Mouse (Mus musculus) intestine, embryonic 15.5 days (tissue): ENCODE results near the gene Hspa1b. TPM values are rescaled to one million over a fixed set of nuclear protein-coding genes. Genes with fewer than 3 reads are reported as not detected.
"Not testable (repeated sequence)": the region's sequence is repeated elsewhere in the genome, so short reads cannot be mapped to it uniquely, and the experiment has no call there.

Experiments
- ATAC-seq: fragments of 200-750 bp; cut with Nextera tagmentation; 2 replicates; pipeline ENCODE4 v1.8.0; 2017; ENCODE audit warnings: moderate TSS enrichment, moderate library complexity
- H3K27ac ChIP-seq: fragments of 300-500 bp; sonication (generic); 2 replicates; pipeline ENCODE4 v1.5.1; 2015; ENCODE audit warnings: mild to moderate bottlenecking, inconsistent platforms
- H3K27me3 ChIP-seq: fragments of 300-500 bp; sonication (generic); replicated peaks from 2 replicates; pipeline ENCODE4 v1.6.1; 2015; ENCODE audit warnings: inconsistent platforms
- H3K36me3 ChIP-seq: fragments of 300-500 bp; sonication (generic); 2 replicates; pipeline ENCODE4 v1.6.1; 2015; ENCODE audit warnings: inconsistent platforms
- H3K4me1 ChIP-seq: fragments of 300-500 bp; sonication (generic); replicated peaks from 2 replicates; pipeline ENCODE4 v1.6.1; 2015; ENCODE audit warnings: inconsistent platforms
- H3K4me2 ChIP-seq: fragments of 300-500 bp; sonication (generic); replicated peaks from 2 replicates; pipeline ENCODE4 v1.6.1; 2015; ENCODE audit warnings: mild to moderate bottlenecking, inconsistent platforms
- H3K4me3 ChIP-seq: fragments of 300-500 bp; sonication (generic); replicated peaks from 2 replicates; pipeline ENCODE4 v1.5.1; 2015; ENCODE audit warnings: inconsistent platforms
- H3K9ac ChIP-seq: fragments of 300-500 bp; sonication (generic); 2 replicates; pipeline ENCODE4 v1.6.1; 2015; ENCODE audit warnings: inconsistent platforms
- H3K9me3 ChIP-seq: fragments of 300-500 bp; sonication (generic); 2 replicates; pipeline ENCODE4 v1.6.1; 2016; ENCODE audit warnings: inconsistent platforms
- WGBS: fragments of 180-500 bp; shearing (Covaris S2); methylation state at CpG from one replicate; pipeline ENCODE4 v1.1.7; 2015; 5-methylcytosine and 5-hydroxymethylcytosine counted together
- polyA plus RNA-seq: library from polyadenylated mRNA; unstranded; fragments of >200 nt; fragmentation: Nextera tagmentation; extraction: Ambion mirVana; gene quantifications from 2 replicates; pipeline ENCODE4 v1.2.1, GENCODE M21; 2015

The Hspa1b gene
- polyA plus RNA-seq, 1 experiment from 2014 or later, result 0.43 TPM

DNA sequence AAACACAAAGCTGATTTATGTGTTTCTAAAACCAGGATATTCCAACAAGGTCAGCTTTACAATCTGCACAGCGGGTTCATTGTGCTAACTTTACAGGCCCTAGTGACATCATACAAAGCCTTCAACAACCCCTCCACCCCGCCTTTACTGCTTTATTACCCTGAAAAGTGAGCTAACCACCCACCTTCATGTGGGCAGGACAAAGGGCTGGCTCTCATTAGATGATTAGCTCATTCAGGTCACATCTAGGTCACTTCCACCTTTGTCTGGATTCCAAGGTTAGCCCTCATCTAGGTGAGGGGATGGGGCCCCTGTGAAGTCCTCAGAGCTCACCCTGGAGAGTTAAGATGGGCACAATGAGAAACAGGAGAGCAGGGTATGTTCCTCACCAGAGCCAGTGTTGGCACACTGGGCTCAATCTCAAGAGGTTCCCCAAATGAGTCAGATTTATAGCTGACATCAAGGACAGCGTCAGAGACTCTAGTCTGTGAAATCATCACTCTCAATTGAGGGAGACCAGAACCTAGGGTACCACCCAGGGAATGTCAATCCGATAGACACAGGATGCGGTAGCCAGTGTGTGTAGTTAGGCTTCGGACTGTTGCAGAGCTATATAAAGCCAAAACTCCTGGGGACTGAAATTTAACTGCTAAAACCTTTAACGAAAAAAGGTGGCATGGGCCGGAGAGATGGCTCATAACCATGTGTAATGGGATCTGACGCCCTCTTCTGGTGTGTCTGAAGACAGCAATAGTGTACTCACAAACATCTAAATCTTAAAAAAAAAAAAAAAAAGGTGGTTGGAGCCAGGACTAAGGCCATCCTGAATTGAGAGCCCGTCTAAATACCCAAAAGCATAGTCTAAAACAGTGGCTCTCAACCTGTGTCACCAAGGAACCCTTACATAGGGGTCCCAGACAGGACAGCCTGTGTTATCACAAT lies 8.3 kb downstream of the Hspa1b start:
- H3K9ac ChIP-seq, result peak overlapping the region; percentile 89
- peak overlapping the region; percentile 77 for H3K4me3 ChIP-seq
- H3K4me2 ChIP-seq, result peak overlapping the region; percentile 55
- ATAC-seq, result peak; percentile 68
- no peaks in the 10 kb centered on the region for H3K27me3 ChIP-seq
- H3K4me1 ChIP-seq, result peaks cover 7% of the 10 kb centered on the region; the same call in 1 of the 2 replicates
- H3K36me3 ChIP-seq, result peaks cover 8% of the 10 kb centered on the region
- H3K9me3 ChIP-seq, result no peaks in the 10 kb centered on the region
- 19% methylated on average over 10 of the region's 10 CpGs for WGBS
- peak overlapping the region; percentile 82 for H3K27ac ChIP-seq

DNA sequence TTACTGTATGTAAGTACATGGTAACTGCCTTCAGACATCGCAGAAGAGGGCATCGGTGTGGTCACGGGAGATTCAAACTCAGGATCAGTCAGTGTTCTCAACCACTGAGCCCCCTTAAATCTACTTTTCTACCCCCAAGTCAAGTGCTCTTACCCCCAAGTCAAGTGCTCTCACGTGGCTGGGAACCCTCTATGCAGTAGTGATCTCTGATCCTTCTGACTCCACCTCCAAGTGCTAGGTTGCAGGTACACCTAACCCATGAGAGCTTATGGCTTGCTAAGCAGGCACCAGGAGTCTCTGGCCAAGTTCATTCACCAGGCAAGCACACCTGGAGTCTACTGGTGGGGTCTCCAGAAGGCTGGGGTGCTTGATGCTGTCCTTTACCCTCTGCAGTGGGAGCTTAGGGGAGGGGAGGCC lies 9.5 kb downstream of the Hspa1b start:
- Histone ChIP-seq H3K36me3 (peaks cover 8% of the 10 kb centered on the region), H3K4me1 (peaks cover 7% of the 10 kb centered on the region; the same call in 1 of the 2 replicates), H3K9me3 (no peaks in the 10 kb centered on the region), H3K4me3 (0 out of 2 replicates have a peak overlapping the region, but pooled peaks have one; percentile 9), H3K27ac (peak overlapping the region; percentile 82), H3K4me2 (peak overlapping the region; percentile 55), H3K9ac (peak overlapping the region; percentile 89; the same call in 1 of the 2 replicates), H3K27me3 (no peaks in the 10 kb centered on the region)
- 45% methylated on average over 4 of the region's 4 CpGs for WGBS
- ATAC-seq, result peak; percentile 7; the same call in 1 of the 2 replicates

DNA sequence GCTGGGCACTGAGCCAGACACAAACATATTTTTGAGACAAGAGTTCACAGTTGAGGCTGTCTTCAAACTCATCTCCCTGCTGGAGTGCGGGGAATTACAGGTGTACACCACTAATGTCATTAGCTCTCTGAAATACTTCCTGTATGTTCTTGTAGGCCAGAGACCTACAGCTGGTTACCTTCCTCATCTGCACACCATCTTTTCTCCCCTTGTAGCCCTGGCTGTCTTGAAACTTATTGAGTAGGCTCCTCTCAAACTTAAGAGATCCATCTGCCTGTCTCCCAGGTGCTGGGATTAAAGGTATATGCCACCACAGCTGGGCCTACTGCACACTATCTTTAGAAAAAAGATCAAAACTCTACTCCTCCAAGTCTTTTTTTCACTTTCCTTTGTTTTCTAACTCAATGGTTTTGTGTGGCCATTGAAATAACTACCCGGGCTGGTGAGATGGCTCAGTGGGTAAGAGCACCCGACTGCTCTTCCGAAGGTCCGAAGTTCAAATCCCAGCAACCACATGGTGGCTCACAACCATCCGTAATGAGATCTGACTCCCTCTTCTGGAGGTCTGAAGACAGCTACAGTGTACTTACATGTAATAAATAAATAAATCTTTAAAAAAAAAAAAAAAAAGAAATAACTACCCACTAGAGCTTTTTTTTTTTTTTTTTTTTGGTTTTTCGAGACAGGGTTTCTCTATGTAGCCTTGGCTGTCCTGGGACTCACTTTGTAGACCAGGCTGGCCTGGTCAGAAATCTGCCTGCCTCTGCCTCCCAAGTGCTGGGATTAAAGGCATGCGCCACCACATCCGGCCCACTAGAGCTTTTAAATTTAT lies 10.1 kb downstream of the Hspa1b start:
- H3K9me3 ChIP-seq, H3K4me3 ChIP-seq, H3K9ac ChIP-seq, ATAC-seq, H3K36me3 ChIP-seq, H3K27me3 ChIP-seq, H3K4me2 ChIP-seq, H3K4me1 ChIP-seq: not testable (repeated sequence)
- 58% methylated on average over 9 of the region's 9 CpGs for WGBS
- peak overlapping the region; percentile 82 for H3K27ac ChIP-seq

DNA sequence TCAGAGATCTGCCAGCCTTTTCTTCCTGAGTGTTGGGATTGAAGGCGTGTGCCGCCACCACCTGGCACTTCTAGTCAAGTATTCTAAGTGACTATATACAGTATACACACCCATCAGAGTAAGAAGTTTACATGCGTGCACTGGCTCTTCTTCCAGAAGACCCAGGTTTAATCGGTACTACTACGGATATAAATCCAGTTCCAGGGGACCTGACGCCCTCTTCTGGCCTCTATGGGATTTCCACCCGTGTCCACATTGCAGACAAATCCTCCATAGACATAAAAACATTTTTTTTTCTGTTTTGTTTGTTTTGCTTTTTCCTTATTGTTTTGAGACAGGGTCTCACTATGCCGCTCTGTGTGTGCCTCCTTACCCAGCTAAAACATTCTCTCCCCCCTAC lies 11.4 kb downstream of the Hspa1b start:
- H3K9ac ChIP-seq, result no peak overlapping the region
- no peak overlapping the region for H3K4me2 ChIP-seq
- WGBS, result 19% methylated on average over 8 of the region's 8 CpGs
- H3K4me3 ChIP-seq, result no peak overlapping the region
- no peak for ATAC-seq
- no peaks in the 10 kb centered on the region for H3K27me3 ChIP-seq
- H3K4me1 ChIP-seq, result peaks cover 7% of the 10 kb centered on the region; the same call in 1 of the 2 replicates
- H3K9me3 ChIP-seq, result no peaks in the 10 kb centered on the region
- peaks cover 8% of the 10 kb centered on the region for H3K36me3 ChIP-seq
- no peak overlapping the region for H3K27ac ChIP-seq

DNA sequence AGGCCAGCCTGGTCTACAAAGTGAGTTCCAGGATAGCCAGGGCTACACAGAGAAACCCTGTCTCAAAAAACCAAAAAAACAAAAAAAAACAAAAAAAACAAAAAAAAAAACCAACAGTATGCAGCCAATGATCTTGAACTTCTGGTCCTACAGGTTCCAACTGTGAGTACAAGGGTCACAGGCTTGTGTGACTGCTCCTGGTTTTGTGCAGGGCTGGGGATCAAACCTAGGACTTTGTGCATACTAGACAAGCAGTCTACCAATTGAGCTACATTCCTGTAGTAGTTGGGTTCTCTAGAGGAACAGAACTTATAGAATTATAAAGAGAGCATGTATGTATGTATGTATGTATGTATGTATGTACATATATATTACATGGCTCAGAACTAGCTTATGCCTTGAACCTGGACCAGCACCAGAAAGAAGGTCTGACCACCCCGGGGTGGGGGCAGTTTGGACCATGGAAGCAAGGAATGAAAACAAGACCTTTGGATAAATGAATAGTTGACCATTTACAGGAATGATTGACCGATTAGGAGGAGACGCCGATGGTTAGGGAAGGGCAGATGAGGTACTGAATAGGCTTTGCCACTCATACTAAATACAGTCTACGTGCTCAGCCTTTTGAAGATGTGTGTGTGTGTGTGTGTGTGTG lies 12.4 kb downstream of the Hspa1b start:
- no peak for ATAC-seq

DNA sequence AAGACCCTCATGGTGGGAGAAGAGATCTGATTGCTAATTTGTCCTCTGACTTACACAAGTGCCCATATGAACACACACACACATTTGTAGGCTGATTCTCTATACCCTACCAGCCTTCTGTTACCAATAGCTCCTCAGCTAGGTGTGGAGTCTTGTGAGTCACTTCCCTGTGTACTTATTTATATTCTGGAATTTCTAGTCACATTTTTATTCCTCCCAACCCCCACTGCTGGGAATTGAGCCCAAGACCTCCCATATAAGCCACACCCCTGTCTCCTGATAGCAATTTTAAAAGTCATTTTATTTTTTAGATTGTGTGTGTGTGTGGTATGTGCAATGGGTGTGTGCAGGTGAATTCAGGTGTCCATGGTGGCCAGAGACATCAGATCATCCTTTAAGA lies 14.7 kb downstream of the Hspa1b start:
- H3K36me3 ChIP-seq, result no peaks in the 10 kb centered on the region
- H3K27ac ChIP-seq, result 0 out of 2 replicates have a peak overlapping the region, but pooled peaks have one; percentile 22
- H3K9me3 ChIP-seq, result no peaks in the 10 kb centered on the region
- no peaks in the 10 kb centered on the region for H3K27me3 ChIP-seq
- H3K4me3 ChIP-seq, result no peak overlapping the region
- no peak overlapping the region for H3K9ac ChIP-seq
- ATAC-seq, result no peak
- peaks cover 7% of the 10 kb centered on the region; the same call in 1 of the 2 replicates for H3K4me1 ChIP-seq
- no peak overlapping the region for H3K4me2 ChIP-seq

More for the DNA sequence above, 12.4 kb downstream of the Hspa1b start:
- H3K27ac ChIP-seq, result no peak overlapping the region
- no peaks in the 10 kb centered on the region for H3K9me3 ChIP-seq
- peaks cover 8% of the 10 kb centered on the region for H3K36me3 ChIP-seq
- H3K4me2 ChIP-seq, result no peak overlapping the region
- H3K27me3 ChIP-seq, result no peaks in the 10 kb centered on the region
- 82% methylated on average over 5 of the region's 5 CpGs for WGBS
- no peak overlapping the region for H3K4me3 ChIP-seq
- H3K4me1 ChIP-seq, result peaks cover 11% of the 10 kb centered on the region; the same call in 1 of the 2 replicates
- H3K9ac ChIP-seq, result no peak overlapping the region

DNA sequence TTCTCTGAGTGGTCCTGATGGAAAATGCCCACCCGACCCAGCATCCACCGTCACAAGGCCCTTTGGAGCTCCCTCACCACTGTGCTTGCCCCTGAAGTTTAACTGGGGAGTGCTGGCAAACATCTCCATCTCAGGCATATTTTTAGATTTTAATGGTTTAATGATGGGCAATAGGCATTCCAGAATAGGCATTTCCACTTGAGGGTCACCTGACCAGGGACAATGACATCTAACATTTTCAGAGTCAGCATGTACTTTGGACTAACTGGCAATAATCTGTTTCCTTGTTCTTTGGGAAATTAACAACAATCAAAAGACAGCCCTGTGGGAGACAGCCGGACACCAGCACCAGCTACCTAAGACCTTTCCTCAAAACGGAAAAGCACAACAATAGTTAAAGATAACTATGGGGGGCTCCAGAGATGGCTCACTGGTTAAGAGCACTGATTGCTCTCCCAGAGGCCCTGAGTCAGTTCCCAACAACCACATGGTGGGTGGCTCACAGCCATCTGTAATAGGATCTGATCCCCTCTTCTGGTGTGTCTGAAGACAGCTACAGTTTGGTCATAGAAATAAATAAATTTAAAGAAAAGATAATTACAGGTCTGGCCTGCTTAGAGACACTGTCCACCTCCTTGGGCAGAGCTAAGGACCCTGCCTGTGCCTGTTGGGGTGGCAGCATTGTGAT lies 15.8 kb downstream of the Hspa1b start:
- 55% methylated on average over 4 of the region's 4 CpGs for WGBS
- peaks cover 7% of the 10 kb centered on the region; the same call in 1 of the 2 replicates for H3K4me1 ChIP-seq
- H3K27ac ChIP-seq, result peak overlapping the region; percentile 66
- peak; percentile 61 for ATAC-seq
- no peak overlapping the region for H3K9ac ChIP-seq
- no peaks in the 10 kb centered on the region for H3K36me3 ChIP-seq
- no peaks in the 10 kb centered on the region for H3K27me3 ChIP-seq
- no peaks in the 10 kb centered on the region for H3K9me3 ChIP-seq
- H3K4me3 ChIP-seq, result no peak overlapping the region
- 0 out of 2 replicates have a peak overlapping the region, but pooled peaks have one; percentile 7 for H3K4me2 ChIP-seq

DNA sequence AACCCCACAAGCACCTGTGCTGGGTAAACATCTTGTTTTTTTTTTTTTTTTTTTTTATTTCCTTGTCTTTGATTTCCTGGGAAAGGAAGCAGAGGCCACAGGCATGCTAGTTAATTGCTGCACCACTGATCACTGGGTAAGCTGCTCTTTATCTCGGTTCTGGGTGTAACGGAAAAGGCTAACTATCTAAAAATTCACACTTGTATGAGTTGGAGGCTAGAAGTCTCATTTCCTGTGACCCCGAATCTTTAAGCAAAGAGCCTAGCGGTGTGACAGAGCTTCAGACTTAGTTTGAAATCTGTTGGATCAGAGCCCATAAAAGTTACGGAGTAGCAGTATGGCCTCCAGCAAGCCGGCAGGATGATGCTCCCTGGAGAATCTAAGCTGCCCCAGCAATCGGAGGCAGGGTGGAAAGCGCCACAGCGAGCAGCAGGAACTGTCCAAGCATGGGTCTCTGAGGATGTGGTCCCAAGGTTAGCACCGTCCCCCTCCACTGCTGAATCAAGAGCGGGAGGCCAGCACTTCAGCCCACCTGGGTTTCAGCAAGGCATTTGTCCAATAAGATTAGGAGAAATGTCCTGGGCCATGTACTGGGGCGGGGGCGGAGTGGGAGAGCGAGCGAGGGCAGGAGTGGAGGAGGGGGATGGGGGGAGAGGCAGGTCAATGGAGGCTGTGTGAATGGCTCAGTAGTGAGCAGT lies 17.5 kb downstream of the Hspa1b start:
- 9% methylated on average over 15 of the region's 15 CpGs for WGBS

DNA sequence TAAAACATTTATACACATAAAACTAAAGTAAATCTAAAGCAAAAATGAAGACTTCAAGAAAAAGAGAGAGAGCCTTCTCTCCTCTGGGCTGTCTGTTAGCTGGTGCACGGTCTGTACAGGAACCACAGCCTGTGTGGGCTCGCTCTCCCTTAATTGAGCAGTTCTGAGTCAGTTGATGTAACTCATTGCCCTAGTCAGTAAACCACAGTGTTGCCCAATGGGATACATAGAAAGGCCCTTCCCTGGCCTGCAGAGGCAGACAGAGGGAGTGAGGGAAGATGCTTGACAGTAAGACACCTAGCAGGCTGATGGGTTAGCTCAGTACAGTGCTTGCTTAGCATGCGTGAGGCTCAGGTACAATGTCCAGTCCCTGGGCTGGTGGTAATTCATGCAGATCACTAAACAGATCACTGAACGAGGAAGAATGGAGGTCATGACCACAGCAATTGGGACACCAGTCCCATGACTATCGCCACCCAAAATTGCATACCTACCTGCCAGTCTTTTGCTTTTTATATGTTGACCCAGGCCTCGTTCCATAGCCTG lies 21.0 kb downstream of the Hspa1b start:
- 78% methylated on average over 6 of the region's 6 CpGs for WGBS
- Histone ChIP-seq H3K27ac (no peak overlapping the region), H3K36me3 (no peaks in the 10 kb centered on the region), H3K9me3 (no peaks in the 10 kb centered on the region), H3K27me3 (no peaks in the 10 kb centered on the region), H3K4me3 (no peak overlapping the region), H3K4me1 (peaks cover 18% of the 10 kb centered on the region), H3K9ac (no peak overlapping the region), H3K4me2 (no peak overlapping the region)
- ATAC-seq, result no peak

More for the DNA sequence above, 17.5 kb downstream of the Hspa1b start:
- Histone ChIP-seq H3K27me3 (no peaks in the 10 kb centered on the region), H3K4me3 (peak overlapping the region; percentile 24), H3K4me2 (peak overlapping the region; percentile 61), H3K9ac (peak overlapping the region; percentile 36; the same call in 1 of the 2 replicates), H3K4me1 (peaks cover 7% of the 10 kb centered on the region; the same call in 1 of the 2 replicates), H3K9me3 (no peaks in the 10 kb centered on the region), H3K36me3 (no peaks in the 10 kb centered on the region), H3K27ac (peak overlapping the region; percentile 13)
- 0 out of 2 replicates have a peak, but pooled peaks have one; percentile 26 for ATAC-seq

DNA sequence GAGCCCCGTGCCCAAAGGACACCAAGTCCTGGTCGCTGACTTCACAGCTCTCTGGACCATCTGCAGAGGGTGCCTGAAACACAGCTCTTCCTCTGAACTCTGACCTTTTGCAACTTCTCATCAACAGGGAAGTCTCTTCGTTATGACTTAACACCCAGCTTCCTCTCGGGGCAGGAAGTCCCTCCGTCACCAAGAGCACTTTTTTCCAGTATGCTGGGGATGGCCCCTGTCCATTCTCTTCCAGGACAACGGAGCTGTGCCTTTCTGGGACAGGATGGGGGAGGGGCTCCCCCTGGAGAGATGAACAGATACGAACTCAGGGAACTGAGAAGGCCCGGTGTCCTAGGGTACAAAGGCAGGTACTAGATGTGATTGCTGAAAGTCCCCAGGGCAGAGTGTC lies 24.2 kb downstream of the Hspa1b start:
- Histone ChIP-seq H3K4me3 (no peak overlapping the region), H3K27me3 (no peaks in the 10 kb centered on the region), H3K4me2 (peak overlapping the region; percentile 36; the same call in 1 of the 2 replicates), H3K9ac (peak overlapping the region; percentile 17; the same call in 1 of the 2 replicates), H3K9me3 (no peaks in the 10 kb centered on the region), H3K27ac (no peak overlapping the region), H3K4me1 (peaks cover 19% of the 10 kb centered on the region), H3K36me3 (no peaks in the 10 kb centered on the region)
- no peak for ATAC-seq
- 52% methylated on average over 8 of the region's 8 CpGs for WGBS
